Mouse (Mus musculus) right cerebral cortex, adult 18-20 months (tissue): ENCODE measurements around the gene Elmo1.
A peak's percentile ranks its signal among the peaks of the same experiment; 100 is the strongest.
"Not testable (repeated sequence)": the region's sequence is repeated elsewhere in the genome, so short reads cannot be mapped to it uniquely, and the experiment has no call there.

ENCODE experiments used
- DNase-seq: peaks from one replicate; pipeline ENCODE4 v3.0.0; 2022; ENCODE audit warnings: mixed read lengths

Elmo1 gene

DNA sequence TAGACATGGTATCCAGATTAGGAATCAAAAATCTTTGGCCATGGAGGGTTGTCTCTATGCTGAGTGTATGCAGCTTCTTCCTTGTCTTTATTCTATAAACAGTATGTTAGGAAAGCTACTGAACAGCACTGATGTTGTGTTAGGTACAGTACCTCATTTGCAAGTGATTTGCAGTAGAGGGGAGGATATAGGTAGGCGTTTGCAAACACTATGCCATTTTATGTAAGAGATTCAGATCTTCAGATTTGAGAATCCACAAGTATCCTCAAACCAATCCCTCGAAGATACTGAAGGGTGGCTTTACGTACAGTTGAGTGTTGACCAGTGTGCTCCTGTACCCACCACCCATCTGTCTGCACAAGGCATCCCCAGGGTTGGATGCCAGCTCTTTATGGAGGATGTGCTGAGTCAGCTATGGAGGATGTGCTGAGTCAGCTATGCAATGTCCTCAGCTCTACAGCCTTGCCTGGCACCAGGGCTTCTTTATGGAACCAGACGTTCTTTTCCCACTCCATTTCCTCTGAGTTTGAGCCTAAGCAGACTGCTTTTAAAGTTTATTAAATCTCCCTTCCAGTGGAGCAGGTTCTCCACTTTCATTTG is 465.6 kb downstream of the Elmo1 start:
- DNase-seq, result peak; percentile 48

- no peak for DNase-seq
These were observed 466.3 kb downstream of the Elmo1 start for GRCm38 (mm10) chr13:20556739-20557138.

- DNase-seq, result no peak
These were observed 466.8 kb downstream of the Elmo1 start for GRCm38 (mm10) chr13:20557156-20557555.

DNA sequence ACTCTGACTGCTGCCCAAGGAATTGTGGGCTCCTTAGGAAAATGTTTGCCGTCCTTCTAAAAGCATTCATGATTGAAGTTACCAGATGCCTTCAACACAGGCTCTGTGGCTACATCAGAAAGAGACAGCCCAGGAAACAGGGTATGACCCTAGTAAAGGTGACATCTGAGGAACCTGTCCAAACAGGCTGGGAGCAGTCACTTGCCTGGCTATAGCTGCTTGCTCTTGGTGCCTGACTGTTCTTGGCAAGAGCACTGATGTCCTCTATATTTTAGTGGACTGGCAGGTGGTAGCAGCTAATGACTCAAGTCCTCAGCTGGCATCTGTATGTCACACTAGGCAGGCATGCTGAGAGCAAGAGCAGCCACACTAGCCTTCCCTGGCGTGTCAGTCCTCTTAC is 468.0 kb downstream of the Elmo1 start:
- no peak for DNase-seq

- DNase-seq, result no peak
These were observed 474.0 kb downstream of the Elmo1 start for GRCm38 (mm10) chr13:20564414-20564813.

DNA sequence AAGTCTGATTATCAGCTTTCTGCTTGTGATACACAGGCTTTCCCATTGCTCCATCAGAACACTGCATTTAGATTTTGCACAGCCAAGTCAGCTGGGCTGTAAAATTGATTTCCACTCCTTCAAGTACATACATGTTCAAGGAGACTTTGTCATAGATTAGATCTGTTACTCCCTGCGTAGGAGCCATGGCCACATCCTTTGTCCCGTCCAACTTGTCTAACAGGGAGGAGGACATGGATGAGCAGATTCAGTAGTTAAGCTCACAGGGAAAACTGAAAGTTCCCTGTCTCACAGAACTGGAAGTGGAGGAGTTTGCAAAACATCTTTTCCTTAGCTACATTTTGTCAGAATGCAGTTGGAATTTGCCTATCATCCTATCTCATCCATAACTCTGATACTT is 484.8 kb downstream of the Elmo1 start:
- DNase-seq, result no peak

DNA sequence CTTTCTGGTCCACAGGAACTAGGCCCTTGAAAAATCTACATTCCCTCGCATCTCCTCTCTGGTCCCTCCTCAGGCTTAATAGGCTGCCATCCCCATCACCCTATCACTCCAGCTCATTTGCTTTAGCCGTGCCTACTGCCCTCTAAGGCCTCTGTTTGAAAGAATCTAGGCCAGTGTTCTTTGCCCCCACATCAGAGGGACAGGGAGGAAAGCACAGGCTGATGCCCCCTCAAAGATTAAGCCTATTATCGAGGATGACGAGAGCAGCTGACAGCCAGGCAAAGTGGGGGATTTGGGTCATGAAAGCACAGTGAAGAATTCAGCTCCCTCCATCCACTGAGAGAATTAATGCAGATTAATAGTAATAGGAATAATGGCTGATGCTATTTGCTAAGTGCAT is 495.5 kb downstream of the Elmo1 start:
- no peak for DNase-seq

GRCm38 (mm10) chr13:20586462-20586861 is 496.1 kb downstream of the Elmo1 start:
- no peak for DNase-seq

GRCm38 (mm10) chr13:20590983-20591382 is 500.6 kb downstream of the Elmo1 start:
- DNase-seq, result peak; percentile 36

- peak; percentile 32 for DNase-seq
These were observed 506.9 kb downstream of the Elmo1 start for GRCm38 (mm10) chr13:20597307-20597706.

DNA sequence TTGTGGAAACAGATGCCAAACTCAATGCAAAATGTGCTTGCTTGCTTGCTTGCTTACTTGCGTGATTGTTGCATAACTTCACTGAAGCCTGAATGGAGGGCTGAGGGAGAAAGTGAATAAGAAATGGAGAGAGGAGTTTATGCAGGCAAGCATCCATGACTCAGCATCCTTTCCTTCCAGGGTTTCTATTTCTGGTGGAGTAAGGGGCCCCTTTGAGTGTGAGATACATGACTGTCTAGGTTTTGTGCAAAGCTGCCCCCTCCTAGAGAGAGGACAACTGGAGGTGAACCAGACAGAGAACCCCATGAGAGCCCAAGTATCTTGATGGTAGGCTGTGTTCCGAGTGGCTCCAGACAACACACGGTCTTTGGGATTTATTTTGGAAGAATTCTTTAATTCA is 508.2 kb downstream of the Elmo1 start:
- DNase-seq, result peak; percentile 38

GRCm38 (mm10) chr13:20600246-20600645 is 509.9 kb downstream of the Elmo1 start:
- no peak for DNase-seq

- no peak for DNase-seq
These were observed 511.0 kb downstream of the Elmo1 start for GRCm38 (mm10) chr13:20601421-20601820.

DNA sequence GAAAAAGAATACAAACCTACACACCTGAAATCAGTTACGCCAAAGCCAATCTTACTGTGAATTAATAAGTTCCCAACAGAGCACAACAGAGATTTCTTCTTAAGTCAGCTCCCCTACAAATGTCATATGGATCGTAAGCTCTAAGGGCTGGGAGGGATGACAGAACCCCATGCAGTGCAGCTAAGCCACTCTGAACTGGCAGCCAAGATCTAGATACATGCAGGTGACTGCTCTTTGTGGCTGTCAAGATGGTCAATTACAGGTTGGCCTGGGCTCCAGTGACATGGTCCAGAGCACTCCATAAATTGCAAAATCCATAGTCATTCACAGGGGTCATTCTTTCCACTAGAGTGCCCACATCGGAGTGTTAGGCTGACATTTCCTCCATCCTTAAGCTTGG is 516.5 kb downstream of the Elmo1 start:
- no peak for DNase-seq

GRCm38 (mm10) chr13:20609003-20609688 is 518.8 kb downstream of the Elmo1 start:
- DNase-seq, result no peak

- no peak for DNase-seq
These were observed 525.4 kb downstream of the Elmo1 start for GRCm38 (mm10) chr13:20615596-20616469.

GRCm38 (mm10) chr13:20619946-20620345 is 529.5 kb downstream of the Elmo1 start:
- no peak for DNase-seq

- no peak for DNase-seq
These were observed 532.9 kb downstream of the Elmo1 start for GRCm38 (mm10) chr13:20623071-20623850.

DNA sequence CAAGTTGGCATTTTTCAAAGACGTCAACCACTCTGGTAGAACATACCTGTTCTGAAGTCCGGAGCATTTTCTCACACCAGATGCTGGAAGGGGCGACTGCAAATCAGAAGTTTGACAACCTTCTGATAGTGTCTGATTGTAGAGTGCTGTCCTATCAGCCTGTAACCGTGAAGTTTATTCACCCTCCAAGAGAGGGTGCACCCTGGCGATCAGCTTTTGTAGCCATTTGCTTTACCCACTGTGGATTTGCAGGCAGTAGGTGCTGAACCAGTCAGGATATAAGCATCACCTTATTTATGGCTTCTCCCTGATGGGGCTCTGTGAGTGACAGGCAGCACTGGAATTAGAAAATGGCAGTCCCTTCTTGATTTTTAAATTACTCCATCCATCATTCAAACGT is 537.4 kb downstream of the Elmo1 start:
- DNase-seq, result no peak

DNA sequence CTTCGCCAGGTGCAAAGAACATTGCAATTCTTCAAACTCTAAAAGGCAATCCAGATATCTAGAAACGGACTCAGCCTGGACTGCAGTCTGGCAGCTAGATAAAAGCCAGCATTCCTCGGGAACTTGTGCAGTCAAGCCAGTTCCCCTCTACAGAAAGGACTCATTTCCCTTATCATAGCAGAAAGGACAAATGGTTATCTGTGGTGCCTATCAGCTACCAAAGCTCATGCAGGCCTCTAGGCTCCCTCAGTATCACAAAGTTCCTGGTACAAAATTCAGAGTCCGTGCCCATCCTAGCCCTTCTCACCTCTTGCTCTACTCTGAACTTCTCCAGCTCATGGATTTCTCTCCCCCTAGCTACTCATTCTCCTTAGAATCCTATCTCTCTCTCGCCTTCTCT is 542.1 kb downstream of the Elmo1 start:
- DNase-seq, result no peak

GRCm38 (mm10) chr13:20634679-20635078 is 544.3 kb downstream of the Elmo1 start:
- DNase-seq, result not testable (repeated sequence)

GRCm38 (mm10) chr13:20635646-20636045 is 545.2 kb downstream of the Elmo1 start:
- DNase-seq, result peak; percentile 60
